Mouse (Mus musculus) cerebellum, adult 9-10 months (tissue): Measurements from ENCODE around the gene Aatk.

Source experiments
- DNase-seq: peaks from one replicate; pipeline ENCODE4 v3.0.0; 2022

Aatk gene

DNA sequence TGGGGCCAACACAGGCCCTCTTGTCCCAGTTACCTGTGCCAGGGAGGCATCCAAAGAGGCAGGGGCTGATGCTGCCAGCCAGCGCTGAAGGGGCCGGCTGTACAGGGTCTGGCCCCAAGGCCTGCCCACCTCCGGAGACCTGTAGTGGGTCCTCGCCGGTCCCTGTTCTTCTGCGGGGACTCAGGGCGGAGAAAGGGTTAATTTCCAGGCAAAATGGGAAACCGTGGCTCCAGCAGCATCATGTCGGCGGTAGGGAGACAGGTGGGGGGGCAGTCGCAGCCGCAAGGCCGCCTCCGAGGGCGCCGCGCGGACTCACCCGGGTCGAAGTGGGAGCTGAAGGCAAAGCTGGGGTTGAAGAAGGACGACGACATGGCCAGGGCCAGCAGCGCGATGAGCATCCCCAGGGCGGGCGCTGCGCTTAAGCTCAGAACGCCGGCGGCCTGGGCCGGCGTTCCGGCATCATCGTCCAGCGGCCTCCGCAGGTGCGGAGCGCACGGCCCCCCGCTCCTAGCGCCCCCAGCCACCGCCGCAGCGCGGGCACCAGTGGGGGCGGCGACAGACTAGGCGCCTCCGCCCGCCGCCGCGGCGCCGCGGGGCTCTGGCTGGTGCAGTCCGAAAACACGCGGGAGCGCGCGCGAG is at the start of gene Aatk:
Gene Aatk (minus strand): TSS at position 615 of the 639 bp plus-strand sequence.
- no peak for DNase-seq

DNA sequence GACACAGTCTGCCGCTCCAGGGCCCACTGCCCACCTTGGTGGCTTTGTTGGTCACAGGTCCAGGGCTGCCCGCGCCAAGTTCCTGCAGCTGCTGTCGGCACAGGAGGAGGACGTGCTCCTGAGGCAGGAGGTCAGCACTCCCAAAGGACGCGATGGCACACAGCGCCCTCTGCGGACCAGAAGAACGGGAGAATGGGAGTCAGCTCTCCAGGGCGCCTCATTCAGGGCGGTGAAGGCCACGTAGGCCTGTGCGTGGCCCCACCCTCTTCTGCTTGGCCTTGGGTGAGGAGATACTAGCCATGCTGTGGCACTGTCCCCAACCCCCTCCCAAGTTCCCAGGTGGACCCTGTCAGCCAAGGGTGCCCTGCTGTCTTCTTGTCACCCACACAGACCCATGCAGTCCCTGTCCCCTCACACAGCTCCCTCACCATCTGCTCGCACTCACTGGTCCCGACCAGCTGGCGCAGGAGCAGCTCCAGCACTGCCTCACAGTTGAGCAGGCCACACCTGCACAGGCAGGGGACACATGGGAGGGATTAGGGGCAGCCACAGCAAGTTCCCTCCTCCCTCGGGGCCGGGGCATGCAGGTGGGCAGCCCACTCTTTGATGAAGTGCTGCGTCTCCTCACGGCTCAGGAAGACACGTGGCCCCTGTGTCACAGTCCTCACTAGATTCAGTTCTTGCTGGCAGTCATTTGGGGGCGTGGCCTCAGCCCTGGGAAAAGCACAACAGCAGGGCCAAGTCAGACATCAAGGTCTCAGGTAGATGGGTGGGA is 46.0 kb upstream of the Aatk start:
- DNase-seq, result no peak

DNA sequence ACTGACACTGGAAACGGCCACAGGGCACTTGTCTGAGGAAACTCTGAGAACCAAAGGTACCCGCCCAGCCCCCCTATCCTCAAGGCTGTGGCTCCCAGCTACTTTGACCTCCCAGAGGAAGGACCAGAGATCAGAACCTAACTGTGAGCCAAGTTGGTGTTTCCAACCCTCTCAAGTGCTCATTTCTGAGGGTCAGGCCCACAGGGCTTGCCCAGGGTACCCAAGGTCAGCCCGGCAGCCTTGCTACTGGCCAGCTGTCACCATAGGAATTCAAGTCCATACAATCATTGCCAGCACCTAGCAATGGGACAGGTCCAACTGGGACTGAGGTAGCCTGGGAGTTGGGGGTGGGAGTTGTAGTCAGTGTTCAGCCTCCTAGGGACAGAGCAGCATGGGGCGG is 43.7 kb upstream of the Aatk start:
- DNase-seq, result no peak

DNA sequence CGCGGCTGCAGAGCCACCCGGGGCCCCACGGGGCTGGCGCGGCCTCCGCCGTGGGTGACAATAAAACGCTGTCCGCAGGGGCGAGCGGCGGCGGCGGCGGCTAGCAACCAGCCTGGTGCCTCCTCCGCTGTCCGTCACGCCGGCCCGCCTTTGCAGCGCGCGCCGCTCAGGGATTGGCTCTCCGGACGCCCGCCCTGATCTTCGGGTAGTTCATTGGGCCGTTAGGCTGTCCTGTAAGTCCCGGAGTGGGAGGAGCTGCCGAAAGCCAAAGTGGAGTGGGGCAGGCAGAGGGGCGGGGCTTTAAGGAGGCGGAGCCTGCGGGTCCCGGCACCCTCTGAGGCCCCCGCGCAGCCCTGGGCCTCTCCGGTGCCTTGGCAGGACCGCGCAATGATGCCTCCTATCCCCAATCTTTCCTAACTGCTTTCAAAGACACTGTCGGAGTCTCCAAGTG is 39.8 kb upstream of the Aatk start, which contains the start of gene Cep131:
Gene Cep131 (minus strand): TSS at position 126 of the 451 bp plus-strand sequence.
- peak; percentile 99 for DNase-seq

DNA sequence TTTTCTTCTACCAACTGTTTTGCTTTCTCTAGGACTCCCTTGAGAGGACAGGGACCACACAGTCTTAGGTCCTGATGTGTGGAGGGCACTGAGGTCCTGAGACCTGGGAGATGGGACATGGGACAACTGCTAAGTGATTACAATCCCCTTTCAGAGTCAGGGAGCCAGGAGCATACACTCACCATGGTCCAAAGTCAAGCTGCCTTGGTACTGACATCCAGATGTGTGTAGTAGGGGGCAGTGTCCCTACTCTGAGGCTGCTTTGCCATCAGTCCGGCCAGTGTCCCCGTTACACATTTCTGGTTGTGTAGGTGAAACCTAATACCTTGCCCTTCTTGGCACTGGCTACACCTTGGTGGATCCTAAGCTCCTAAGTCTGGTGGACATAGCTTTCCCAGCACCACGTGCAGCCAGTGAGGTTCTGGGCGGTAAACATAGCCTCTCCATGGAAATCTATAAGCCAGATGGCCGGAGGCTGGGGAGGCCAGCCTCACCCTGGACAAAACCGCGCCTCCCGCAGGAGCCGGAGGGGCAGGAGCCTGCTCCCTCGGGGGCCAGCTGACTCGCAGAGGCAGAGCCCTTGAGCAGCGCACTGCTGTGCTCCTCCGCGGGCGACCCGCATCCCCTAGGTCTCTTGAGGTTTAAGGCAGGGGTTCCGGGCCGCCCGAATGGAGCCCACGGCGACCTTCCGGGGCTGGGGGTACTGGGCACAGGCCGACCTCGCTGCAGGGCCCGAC is 39.1 kb upstream of the Aatk start:
- peak; percentile 74 for DNase-seq

DNA sequence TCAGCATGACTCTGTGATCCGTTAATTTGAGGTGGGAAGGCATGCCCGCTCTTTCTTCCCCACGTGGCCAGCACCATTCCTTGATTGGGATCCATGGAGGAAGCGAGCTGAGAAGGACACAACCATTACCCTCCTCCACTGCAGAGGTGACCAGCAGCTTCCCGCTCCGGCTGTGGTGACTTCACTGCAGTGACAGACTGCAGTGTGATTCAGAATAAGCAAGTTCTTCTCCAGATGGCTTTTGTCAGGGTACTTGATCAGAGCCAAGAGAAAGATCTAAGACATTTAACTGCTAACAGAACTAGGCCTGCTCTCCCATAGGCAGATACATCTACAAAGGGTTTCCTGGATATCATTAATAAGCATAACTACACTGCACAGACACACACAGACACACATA is 33.3 kb upstream of the Aatk start:
- no peak for DNase-seq

DNA sequence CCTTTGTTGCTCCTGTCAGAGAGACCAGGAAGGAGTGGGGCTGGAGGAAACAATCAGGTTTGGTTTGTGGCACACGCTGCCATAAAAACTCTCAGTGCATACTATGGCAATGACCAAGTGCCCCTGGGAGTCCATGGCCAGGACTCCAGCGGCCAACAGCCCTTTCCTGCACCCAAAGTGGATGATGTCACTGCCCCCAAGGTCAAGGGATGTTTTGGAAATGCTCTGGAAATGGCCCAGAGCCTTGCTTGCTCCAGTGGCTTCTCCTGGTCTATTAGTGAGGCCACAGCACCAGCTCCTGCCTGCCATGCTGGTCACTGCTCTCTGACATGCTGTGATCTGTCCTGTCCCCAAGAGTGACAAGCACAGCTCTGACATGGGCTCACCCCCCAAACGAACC is 29.2 kb upstream of the Aatk start:
- DNase-seq, result no peak

DNA sequence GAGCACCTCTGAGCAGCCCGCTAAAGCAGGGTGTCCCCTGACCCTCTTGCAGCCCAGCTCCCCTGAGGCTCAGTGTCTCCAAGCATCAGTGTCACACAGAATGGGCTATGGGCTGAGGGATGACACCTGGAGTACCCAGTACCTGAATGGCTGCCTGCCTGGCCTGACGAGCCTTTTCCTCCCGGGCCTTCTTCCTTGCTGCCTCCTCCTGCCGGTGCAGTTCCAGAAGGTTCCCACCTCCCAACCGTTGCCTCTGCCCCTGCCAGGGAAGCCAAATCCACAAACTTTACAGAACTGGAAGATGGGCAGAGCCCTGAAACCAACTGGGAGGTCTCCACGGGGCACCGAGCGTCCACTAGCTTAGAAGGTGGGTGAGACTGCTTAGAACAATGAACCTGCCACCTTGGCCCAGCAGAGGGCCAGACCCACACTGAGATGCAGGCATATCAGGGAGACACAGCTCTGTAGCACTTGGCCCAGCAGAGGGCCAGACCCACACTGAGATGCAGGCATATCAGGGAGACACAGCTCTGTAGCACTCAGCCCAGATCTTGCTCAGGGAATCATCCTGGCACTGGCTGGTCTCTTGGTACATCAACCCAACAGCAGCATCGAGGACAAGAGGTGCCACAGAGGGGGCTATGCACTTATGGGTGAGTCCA is 26.1 kb upstream of the Aatk start:
- no peak for DNase-seq

DNA sequence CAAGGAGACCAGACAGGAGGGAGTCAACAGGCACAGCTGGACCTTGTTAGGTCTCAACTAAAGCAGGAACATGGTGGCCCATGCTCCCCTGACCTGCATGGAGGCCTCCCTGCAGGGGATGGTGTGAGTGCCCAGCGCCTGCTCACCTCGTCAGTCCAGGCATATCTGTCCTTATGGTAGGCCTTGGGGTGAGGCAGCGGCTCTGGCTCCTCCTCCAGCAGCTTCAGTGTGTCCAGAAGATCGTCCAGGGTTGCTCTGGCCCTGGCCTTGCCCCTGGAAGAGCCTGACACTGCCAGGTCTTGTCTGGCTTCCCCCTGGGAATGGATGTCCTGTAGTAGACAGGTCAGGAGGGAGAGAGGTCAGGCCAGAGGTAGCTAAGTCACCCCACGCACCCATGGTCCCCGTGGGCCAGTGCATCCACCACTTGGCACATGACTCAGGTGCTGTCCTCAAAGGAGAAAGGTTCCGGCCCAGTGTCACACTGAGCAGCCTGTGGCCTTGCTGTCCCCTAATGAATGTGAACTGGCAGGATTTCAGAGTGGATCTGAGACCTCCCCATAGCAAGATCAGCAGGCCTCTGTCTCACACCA is 24.9 kb upstream of the Aatk start:
- no peak for DNase-seq

DNA sequence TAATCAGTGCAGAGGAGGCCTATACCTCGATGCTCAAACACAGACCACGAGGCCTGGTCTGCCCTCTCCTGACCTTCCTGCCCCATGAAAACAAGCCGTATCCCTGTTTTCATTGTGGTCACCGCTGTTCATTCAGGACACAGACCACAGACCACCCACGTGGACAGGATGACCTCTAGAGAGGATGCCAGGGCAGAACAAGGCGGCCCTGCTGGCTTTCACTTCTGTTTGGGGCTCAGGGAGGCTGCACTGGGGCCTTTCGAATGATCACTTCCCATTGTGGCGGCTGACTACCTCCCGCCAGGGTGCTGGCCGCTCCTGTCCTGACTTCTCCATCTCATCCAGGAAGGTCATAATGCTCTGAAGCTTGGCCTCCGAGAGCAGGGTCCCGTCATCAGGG is 24.1 kb upstream of the Aatk start:
- no peak for DNase-seq

DNA sequence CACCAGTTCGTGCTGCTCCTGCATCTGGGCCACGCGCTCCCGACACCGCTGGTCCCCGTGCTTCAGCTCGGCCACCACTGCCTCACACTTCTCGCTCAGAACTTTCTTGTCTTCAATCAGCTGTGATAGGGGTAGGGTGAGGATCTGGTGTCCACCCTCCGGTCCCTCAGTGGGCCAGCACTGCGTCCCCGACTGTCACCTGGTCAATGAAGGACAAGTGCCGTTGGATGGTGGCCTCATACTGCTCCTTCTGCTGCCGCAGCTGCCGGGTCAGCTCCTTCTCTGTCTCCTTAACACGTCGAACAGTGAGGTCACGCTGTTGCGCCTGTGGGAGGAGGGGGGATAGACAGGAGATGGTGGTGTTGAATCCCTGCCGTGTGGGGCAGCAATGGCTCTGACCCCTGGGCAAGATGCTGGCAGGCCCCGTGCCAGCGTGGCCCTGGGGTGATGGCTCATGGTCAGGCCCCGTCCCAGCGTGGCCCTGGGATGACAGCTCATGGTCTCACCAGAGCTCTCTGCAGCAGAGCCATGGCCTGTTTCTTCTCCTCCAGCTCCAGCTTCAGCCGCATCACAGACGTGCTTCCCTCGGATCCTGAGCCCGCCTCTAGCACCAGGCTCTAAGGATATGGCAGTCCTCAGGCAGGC is 23.4 kb upstream of the Aatk start:
- DNase-seq, result no peak

DNA sequence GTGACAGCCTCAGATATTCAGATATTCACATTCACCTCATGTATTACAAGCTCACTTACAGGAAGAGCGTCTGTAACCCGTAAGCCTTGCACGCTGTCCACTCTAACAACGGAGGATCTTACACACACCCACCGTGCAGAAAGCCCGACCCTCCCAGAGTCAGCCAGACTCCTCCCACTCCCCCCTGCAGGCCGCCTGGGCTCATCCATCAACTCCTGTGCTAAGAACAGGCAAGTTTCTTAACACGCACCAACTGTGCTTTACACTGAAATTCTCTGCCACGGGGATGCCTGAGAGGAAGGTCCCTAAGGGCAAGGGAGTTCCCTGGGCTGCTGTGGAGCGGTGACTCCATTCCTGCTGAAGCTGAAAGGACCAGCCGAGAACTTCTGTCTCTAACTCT is 22.3 kb upstream of the Aatk start:
- DNase-seq, result no peak

DNA sequence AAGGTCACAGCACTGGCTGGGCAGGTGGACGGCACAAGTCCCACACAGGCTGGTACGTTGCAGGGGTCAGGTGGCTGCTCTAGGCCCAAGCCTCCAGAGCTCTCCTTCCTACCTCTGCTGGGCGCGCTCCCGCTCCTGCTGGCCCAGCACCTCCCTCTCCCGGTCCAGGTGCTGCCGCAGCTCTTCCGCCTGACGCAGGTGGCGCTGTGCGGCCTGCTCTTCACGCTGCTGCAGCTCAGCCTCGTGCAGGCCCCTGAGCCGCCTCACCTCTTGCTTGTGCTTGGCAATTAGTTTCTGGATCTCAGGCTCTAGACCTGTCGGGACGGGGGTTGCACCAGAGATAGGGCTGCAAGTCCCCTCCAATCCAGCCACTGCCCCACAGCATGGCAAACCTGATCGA is 20.9 kb upstream of the Aatk start:
- no peak for DNase-seq

DNA sequence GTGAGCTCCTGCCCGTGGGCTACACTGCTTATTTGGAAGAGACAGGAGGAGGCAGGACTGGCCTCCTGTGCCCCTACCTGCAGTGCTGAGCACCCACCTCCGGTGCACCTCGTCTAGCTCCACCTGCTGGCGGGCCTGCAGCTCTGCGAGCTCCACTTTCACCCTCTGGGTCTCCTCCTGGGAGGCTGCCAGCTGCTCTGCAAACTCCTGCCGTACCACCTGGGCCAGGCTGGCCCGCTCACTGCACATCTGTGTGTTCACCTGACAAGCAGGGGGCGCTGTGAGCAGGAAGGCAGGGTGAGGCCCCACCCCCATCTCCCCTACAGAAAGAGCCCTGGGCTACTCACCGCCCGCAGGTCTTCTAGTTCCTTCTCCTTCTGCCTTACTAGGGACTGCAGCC is 18.3 kb upstream of the Aatk start:
- peak; percentile 75 for DNase-seq

DNA sequence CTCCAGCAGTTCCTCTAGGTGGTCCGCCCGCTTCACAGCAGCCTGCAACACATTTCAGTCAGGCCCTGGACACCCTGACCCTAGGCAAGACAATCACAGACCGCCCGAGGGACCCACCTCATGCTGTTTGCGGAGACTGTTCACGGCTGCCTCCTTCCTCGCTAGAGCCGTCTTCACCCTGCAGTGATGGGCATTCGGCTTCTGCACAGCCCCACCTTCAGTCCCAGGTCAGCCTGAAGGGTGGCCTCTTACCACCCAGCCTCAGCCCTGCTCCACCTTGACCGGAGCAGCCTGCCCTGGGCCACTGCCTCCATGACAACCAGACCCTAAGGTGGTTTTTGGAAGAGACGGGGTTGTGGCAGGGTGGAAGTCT is 17.7 kb upstream of the Aatk start:
- no peak for DNase-seq

DNA sequence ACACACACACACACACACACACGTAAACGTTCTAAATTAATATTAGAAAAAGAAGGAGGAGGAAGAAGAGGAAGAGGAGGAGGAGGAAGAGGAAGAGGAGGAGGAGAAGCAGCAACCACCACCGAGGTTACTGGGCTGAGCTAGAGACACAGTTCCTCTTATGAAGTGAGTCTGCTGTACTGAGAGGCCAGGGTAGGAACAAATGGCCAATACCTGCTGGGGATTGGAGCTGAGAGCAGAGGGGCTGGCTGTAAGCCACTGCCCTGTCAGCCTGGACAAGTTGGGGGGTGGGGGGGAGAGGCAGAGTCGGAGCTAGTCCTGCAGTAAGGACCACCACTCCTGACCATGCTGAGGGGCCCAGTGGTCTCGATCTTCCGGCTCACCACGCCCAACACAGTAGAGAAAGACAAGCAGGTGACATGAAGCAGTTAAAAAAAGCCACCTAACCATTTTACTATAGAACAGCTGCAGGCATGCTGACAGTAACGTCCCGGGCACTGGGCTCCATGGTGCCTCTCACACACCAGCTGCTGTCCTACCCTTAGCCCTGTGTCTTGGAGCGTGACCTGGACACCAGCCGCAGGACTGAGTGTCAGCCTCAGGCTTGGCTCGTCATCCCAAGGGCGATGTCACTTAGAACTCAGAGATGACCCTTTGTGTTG is 17.2 kb upstream of the Aatk start:
- DNase-seq, result no peak

DNA sequence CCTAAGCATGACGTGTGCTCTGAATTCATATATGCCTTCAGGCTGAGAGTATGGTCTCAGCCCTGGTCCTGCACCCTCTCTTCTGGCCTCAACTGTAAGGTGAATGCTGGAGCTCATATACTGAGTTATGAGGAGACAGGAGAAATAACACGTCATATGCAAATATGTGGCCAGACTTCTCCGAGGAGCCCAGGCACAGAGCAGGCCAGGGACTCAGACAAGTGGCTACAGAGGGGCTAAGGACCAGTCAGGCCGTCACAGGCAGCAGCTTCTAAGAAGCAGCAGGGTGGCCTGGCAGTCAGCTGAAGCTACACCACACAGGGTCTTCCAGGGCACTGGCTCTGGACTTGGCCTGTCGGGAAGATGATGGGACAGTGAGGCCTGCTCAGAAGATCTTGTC is 16.4 kb upstream of the Aatk start:
- no peak for DNase-seq

DNA sequence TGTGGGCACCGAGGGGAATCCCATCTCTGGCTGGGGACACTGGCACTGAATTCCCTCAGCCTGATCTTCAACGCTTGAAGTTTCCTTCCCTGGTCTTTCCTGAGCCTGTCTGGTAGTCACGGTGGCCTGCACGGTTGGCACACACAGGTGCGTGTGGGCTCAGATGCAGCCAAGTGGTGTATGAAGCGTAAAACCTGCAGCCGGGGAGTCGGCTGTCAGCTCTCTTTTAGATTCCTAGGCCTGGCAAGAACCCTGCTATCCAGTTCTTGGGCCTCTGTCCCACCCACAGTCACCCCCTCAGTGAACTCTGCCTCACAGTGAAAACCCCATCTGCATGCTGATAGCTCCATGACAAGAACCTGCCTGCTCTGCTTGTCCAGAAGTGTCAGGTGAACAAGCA is 13.7 kb upstream of the Aatk start:
- no peak for DNase-seq

DNA sequence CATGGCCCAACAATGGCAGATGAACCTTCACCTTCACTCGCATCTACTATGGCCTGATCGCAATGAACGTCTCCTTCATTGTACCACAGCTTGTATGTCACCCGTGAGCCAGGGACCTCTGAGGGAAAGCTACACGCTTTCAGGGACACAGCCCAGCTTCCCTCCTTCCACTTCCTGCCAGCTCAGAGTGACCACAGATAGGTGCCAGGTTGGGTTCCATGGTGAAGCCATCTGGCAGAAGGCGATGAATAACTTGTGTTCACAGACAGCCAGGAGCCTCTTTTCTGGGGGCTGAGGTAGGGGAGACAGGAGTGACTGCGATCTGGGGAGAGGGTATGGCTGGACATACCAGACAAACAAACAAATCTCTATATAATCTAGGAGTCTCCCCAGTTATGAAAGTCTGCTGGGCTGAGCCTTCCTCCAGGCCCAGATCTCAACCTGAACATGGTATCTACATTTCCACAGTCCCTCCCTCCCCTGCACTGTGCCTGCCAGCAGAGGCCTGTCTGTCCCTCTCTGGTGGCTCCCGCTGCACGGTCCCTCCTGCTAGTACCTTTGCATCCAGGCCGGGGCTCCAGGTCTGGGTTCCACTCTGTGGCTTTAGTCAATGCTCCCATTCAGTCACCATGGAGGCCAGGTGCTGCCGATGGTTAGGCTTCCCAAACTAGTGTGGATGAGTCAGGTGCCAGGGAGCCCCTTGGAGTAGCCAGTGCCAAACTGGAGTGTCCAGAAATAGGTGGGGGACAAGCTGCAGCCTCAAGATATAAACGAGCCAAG is 9.2 kb upstream of the Aatk start:
- peak; percentile 71 for DNase-seq

DNA sequence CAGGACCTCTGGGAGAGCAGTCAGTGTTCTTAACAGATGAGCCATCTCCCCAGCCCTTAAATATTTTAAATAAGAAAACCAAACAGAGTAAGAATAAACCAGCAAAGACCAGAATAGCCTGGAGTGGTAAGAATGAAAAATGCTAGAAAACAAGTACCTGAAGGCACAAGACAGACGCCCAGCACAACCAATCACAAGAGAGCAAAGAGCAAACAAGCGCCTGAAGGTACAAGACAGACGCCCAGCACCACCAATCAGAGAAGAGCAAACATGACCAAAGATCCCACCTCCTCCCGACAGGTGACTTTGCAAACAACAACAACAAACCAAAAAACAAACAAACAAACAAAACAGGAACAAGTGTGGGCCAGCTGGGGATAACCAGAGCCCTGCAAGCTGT is 6.9 kb upstream of the Aatk start:
- no peak for DNase-seq

DNA sequence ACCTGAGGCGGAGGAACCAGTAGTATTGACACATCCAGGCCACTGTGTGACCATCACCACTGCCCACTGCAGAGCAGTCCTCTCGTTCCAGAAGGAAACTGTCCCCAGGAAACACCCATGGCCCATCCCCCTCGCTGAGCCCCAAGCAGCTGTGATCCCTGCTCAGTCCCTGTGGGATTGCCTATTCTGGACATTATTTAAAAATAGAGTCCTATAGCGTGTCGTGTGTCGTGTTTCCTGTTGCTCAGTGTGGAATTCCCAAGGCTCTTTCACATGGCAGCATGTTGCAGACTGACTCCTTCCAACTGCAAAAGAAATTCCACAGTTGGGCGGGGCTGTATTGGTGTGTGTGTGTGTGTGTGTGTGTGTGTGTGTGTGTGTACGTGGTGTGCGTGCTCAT is 5.3 kb upstream of the Aatk start:
- no peak for DNase-seq
